Mouse (Mus musculus) gastrocnemius, adult 2 months (tissue): Measurements from ENCODE around the gene Unc79. TPM values are rescaled to one million over a fixed set of nuclear protein-coding genes. Genes with fewer than 3 reads are reported as not detected.

Source experiments
- DNase-seq: peaks from one replicate; pipeline ENCODE4 v3.0.0; 2022
- H3K27ac ChIP-seq: fragments of 200-600 bp; 2 replicates; pipeline ENCODE4 v1.8.1; 2022; ENCODE audit warnings: mild to moderate bottlenecking
- H3K4me3 ChIP-seq: fragments of 200-600 bp; 2 replicates; pipeline ENCODE4 v1.8.1; 2022; ENCODE audit warnings: mild to moderate bottlenecking, moderate library complexity
- CTCF ChIP-seq: fragments of 200-600 bp; IDR thresholded peaks from 2 replicates; pipeline ENCODE4 v1.8.1; 2022; ENCODE audit warnings: antibody characterized with exemption, mild to moderate bottlenecking, moderate library complexity
- intact Hi-C: fragments of 180-260 bp; cut with DNase I; formaldehyde crosslinking; loops from one replicate; pipeline ENCODE4 v1.15.1; 2025
- microRNA-seq: library from miRNA; unstranded; fragments of <30 nt; microRNA quantifications from one replicate; pipeline ENCODE4 v1.2.0, GENCODE M21; 2021
- total RNA-seq, 2 experiments: library from RNA; stranded (reverse); gene quantifications; 2 replicates each; pipeline ENCODE4 v1.2.3; 2021

The Unc79 gene
- total RNA-seq, 2 experiments from 2014 or later = not detected

DNA sequence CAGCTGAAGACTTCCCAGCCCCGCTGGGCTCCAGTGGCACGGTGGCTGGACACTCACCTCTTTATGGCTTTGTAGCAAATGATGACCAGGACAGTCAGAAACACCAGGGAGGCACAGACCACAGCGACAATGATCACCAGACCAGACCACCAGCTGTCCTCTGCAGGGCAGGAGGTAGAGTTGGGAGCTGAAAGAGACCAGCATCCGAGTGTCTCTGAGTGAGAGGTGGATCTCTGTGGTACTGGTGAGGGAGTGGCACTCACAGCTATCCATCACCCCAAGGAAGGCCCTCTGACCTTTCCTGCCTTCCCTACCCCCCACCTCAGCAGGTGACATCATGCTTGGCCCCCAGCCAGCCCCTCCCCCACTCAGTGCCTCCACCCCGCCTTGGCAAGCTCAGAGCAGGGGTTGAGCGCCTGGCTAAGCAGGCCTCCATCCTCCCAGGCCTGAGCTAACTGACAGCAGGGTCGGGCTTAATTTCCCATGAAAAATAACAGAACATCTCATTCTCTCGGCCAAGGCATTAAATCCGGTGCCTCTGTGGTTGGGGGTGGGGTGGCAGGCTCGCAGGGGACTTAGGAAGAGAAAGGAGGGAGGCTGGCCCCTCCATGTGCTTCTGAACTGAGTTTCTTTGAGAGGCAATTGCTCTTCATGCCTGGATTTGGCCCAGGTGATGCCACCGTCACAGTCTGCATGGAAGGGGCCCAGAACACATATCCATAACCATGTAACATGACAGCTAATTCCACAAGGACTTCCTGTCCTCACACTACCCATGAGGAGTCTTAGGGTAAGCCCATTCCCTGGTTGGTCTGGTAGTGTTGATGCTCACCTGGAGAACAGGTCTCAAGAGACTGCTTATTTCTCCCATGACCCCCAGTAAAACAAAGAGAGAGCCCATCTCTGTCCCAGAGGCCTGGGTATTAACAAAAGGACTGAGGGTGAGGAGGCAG lies 254.2 kb downstream of the Unc79 start:
- Histone ChIP-seq H3K4me3 (no peak overlapping the region), H3K27ac (no peak overlapping the region)
- intact Hi-C loops = no loop called here
- DNase-seq = peak; percentile 63
- no peak for TF ChIP-seq CTCF

DNA sequence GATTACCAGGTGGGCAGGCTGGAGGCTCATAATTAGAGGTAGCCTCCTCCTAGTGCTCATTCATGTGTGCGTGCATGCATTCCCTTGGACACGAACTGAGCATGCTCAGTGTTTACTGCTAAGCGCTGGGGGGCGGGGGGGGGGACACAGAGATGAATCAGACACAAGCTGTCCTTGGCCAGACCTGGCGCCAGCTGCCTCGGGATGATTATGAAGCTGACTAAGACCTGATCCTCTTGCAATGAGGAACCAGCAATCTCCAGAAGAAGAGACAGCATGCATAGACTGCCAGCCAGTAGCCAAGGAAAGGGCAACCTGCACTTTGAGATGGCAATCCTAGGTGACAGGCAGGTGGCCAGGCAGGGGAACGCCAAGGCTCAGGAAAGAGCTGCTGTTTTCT lies 256.9 kb downstream of the Unc79 start:
- no peak for TF ChIP-seq CTCF
- peak; percentile 68 for DNase-seq
- Histone ChIP-seq H3K4me3 (no peak overlapping the region), H3K27ac (peak overlapping the region; percentile 76)
- intact Hi-C loops = no loop called here

DNA sequence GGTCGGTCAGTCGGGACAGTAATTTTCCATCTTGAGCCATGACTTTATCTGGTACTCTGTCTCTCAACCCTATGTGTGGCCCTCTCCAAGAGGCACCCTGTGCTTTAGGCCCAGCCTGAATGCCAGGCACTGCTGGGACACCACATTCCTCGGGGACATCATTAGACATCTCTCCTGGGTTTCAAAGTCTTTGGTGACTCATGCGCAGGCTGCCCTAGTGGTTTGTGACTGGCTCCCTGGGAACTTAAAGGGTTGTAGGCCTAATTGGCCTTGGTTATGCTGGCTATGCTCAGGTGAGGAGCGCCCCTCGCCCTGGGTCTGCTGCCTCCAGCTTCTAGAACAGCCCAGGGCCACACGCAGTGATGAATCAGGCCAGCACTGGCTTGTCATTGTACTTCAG lies 260.9 kb downstream of the Unc79 start:
- no peak for DNase-seq
- no peak for TF ChIP-seq CTCF
- H3K27ac ChIP-seq = peak overlapping the region; percentile 49
- intact Hi-C loops = no loop called here
- H3K4me3 ChIP-seq = no peak overlapping the region

DNA sequence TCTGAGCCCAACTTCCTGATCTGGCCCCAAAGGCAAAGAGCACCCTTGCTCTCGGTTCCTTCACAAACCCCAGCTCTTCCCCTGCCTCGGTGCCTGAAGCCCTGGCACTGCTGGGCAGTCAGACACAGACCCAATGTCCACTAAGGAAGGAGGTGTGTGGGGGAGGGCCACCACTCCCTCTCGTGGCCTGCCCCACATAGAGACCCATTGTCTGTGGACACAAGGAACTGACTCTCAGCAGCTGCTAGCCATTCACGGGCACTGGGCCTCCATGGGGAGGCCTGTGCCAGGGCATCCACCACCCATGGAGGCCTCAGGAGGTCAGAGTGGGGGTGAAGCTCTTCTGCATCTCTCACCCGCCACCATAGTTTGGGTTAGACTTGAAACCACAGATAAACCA lies 262.4 kb downstream of the Unc79 start:
- H3K4me3 ChIP-seq = no peak overlapping the region
- no peak for TF ChIP-seq CTCF
- intact Hi-C loops = no loop called here
- DNase-seq = no peak
- peak overlapping the region; percentile 31; the same call in 1 of the 2 replicates for H3K27ac ChIP-seq

DNA sequence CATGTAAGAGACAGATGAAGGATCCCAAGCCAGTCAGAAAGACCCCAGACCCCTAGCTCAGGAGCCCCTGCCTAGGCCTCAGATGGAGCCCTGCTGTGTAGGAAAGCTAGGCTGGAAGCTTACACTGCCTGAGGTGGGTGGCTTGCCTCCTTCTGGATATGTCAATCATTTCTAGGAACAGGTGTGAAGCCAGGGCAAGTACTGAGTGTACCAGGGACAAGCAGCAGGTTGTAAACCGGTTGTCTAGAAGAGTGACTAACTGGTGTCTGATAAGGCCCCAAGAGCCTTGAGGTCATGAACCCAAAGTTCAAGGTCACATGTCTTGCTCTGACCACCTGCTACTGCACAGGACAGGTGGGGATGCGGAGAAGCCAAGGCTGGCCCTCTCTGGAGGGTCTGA lies 264.9 kb downstream of the Unc79 start:
- TF ChIP-seq CTCF = no peak
- Histone ChIP-seq H3K4me3 (no peak overlapping the region), H3K27ac (peak overlapping the region; percentile 92)
- intact Hi-C loops = no loop called here
- DNase-seq = peak; percentile 54

DNA sequence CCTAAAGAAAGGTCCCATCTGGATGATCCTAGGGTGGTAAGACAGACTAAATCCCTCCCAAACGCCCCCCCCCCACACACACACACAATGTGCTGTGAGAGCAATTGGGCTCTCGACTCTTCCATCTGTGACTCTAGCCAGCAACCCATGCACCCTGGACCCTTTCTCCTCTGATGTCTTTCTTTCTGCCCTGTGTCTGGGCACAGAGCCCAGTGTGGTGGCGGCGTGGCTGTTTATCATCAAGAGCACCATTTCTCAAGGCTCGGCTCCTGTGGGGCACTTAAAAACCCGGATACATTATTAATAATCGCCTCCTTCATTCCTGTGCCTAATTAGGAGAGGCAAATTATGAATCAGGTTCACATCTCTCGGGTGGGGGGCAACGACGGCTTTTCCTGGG lies 265.6 kb downstream of the Unc79 start:
- intact Hi-C loops = no loop called here
- TF ChIP-seq CTCF = no peak
- no peak overlapping the region for H3K4me3 ChIP-seq
- H3K27ac ChIP-seq = peak overlapping the region; percentile 92
- DNase-seq = no peak

DNA sequence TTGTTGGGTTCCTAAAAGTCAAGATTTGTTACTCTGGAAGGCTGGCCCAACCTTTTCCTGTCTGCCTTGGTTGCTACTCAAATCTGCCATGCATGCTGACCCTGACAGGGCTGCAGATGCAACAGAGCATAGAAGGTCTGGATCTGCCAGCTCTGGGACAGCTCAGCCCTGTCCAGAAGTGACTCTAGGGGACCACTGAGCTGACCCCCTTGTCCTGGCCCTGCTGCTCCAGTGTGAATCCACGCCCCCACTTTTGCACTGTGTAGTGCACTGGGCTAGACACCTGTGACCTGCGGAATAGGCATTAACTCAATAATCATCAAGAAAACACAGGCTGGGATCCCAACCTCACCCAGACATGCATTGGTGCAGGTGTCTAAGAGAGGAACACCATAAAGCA lies 266.1 kb downstream of the Unc79 start:
- no peak for TF ChIP-seq CTCF
- DNase-seq = no peak
- intact Hi-C loops = no loop called here
- peak overlapping the region; percentile 92 for H3K27ac ChIP-seq
- H3K4me3 ChIP-seq = no peak overlapping the region

DNA sequence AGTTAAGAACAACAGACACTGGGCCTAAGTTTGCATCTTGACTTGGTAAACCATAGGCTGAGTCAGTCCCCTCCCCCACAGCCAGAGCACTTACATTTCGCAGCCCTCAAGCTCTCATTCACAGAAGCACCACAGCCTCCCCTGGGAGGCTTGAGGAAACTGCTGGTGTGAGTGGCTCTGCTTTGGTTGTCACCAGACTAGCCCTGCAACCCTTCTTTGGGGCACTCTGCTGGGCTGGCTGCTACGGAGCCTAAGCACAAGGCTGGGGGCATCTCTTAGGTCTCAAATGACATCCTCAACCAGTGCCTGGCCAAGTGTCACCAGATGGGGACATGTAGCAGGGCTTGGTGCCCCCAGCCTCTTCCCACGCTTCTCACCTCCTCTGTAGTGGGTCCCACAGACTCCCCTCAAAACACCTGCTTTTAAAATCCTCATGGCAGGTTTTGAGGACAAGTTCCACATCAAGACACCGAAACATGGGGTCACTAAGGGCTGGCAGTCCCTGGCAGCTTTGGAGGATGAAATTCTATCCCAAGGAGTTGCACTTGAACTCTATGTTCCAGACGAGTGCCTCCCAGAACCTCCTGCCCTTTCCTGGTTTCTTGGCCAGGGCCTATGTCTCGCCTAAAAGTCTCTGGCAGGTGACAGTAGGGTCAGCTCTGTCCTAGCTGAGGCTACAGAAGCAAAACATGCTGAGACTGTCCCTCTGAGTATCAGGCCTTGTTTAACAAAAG lies 267.4 kb downstream of the Unc79 start:
- peak; percentile 83 for DNase-seq
- no peak for TF ChIP-seq CTCF
- intact Hi-C loops = no loop called here

DNA sequence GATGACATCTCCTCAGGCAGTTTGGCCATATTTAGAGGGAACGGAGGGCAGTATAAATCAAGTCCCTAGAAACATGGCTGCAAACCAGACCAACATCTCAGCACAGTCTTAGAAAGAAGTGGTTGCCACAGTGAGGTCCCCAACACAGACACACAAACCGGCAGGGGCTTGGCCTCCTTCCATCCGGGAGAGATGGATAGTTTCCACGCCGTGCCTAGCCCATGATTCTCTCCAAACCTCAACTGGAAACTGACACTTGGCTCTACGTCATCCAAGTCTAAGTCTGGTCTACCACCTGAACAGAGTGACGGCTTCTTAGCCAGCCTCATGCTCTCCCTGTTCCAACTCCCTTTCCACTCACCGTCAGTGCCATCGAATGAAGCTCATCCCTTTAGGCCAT lies 275.0 kb downstream of the Unc79 start:
- DNase-seq = peak; percentile 73
- H3K27ac ChIP-seq = peak overlapping the region; percentile 82
- H3K4me3 ChIP-seq = no peak overlapping the region
- intact Hi-C loops = loop anchor here (2.0 to 5.0 kb wide), 2 partner anchors 15 to 139 kb away; no protein-coding TSS in a partner anchor
- no peak for TF ChIP-seq CTCF

More for the DNA sequence above, 267.4 kb downstream of the Unc79 start:
- Histone ChIP-seq H3K27ac (peak overlapping the region; percentile 92), H3K4me3 (peak overlapping the region; percentile 1; the same call in 1 of the 2 replicates)

DNA sequence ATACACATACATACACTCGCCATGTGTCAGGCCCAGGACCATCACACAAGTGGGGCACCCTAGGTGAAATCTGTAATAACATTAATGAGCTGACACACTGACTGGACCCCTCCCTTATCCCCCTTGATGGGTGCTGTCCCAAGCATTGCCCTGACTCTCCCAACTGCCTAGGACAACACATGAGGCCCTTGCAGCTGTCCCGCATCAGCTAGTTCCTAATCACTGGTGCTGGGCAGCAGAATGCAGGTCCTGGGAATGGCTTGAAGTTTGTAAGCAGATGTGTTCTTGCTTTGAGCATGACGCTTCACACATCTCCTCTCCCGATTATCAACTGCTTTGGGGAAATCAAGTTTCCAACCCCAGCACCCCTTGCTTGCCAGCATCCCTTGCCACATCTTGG lies 277.5 kb downstream of the Unc79 start:
- intact Hi-C loops = no loop called here

DNA sequence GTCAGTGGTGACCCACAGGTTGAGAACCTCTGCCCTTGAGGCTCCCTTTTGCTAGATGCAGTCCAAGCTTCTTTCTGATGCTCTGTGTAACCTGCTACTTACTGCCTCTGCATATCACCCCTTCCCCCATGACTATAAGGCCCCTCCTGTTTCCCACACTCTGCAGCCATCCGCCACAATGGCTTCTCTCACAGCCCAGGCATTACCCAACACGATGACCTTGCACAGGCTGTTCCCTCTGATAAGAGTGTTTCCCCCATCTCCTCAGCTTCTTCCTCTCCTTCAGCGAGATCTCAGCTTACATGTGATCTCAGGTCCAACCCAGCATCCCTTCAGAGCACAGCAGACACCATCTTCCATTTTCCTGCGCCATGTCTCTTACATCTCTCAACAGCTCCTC lies 280.4 kb downstream of the Unc79 start:
- H3K27ac ChIP-seq = no peak overlapping the region
- DNase-seq = no peak
- intact Hi-C loops = no loop called here
- no peak for TF ChIP-seq CTCF
- H3K4me3 ChIP-seq = no peak overlapping the region

More for the DNA sequence above, 277.5 kb downstream of the Unc79 start:
- H3K27ac ChIP-seq = no peak overlapping the region
- no peak overlapping the region for H3K4me3 ChIP-seq
- no peak for DNase-seq
- no peak for TF ChIP-seq CTCF

Small RNAs within 50 kb of the gene (microRNA-seq; reads per million reads assigned to microRNA genes)
- not detected for gene Gm44324

Other genes starting within 250 kb of the Unc79 start
- 1 to 10 TPM; 6.5 to 6.6 TPM for gene Itpk1, start 243.9 kb upstream of the Unc79 start, total RNA-seq
- gene Moap1, start 205.2 kb upstream of the Unc79 start, total RNA-seq = 1 to 10 TPM; 4.8 to 5.5 TPM
- 1 to 10 TPM; 2.3 to 3.5 TPM for gene Tmem251, start 205.1 kb upstream of the Unc79 start, total RNA-seq
- not detected for gene Gm28051, start 191.1 kb upstream of the Unc79 start, total RNA-seq
- 10 to 100 TPM in 1 of 2 experiments, 1 to 10 TPM in 1; 7.7 to 11.3 TPM for gene Gon7, start 191.1 kb upstream of the Unc79 start, total RNA-seq
- gene Ubr7, start 190.9 kb upstream of the Unc79 start, total RNA-seq = 10 to 100 TPM; 14.1 to 15.6 TPM
- gene Gm20604, start 190.2 kb upstream of the Unc79 start, total RNA-seq = 1 to 10 TPM; 1.9 to 3.7 TPM
- gene Btbd7, start 70.4 kb upstream of the Unc79 start, total RNA-seq = 10 to 100 TPM; 17.1 to 19.6 TPM
- not detected for gene Cox8c, start 49.5 kb upstream of the Unc79 start, total RNA-seq